9 mouse cellular contexts compared by ENCODE assay signal in genomic region chr7:105777316-105777715, GRCm38 (mm10). TPM values are rescaled to one million over a fixed set of nuclear protein-coding genes. Genes with fewer than 3 reads are reported as not detected.
DNase-seq lines count a peak whose midpoint lies in the region; ATAC-seq lines count a peak whose summit lies in the region.
"Had no signal": no experiment of that assay in that cellular context is flagged by ENCODE, and none has a peak within 500 bp of the region (broad histone marks: within the 10 kb centered on the region; RNA-seq: fewer than 3 reads in every experiment).

No protein-coding gene starts in this region.

- ATAC-seq in hindbrain, embryonic 16.5 days, result no peak
- no peak for ATAC-seq in embryonic facial prominence, embryonic 14.5 days (ENCODE audit: low read depth)
- no peak for ATAC-seq in limb, embryonic 13.5 days (ENCODE audit: low FRiP score, low read depth)

- no peak for DNase-seq in hindbrain, embryonic 10.5 days (ENCODE audit: low spot score)
- no peak for DNase-seq in embryonic facial prominence, embryonic 10.5 days (ENCODE audit: low spot score)
- DNase-seq in embryonic facial prominence, embryonic 14.5 days (ENCODE audit: low spot score), result no peak
- DNase-seq in gastrocnemius, postnatal 36 days, result no peak
- no peak for DNase-seq in layer of hippocampus, postnatal 14 days (ENCODE audit: low spot score in 2 of 2)
- DNase-seq: cerebellum, postnatal 14 days had no signal

- H3K4me3 ChIP-seq in hindbrain, embryonic 10.5 days, result no peak overlapping the region; the same call in 1 of the 2 replicates
- H3K4me3 ChIP-seq in hindbrain, embryonic 16.5 days (ENCODE audit: low read length), result no peak overlapping the region
- H3K4me3 ChIP-seq in embryonic facial prominence, embryonic 10.5 days, result peak overlapping the region; percentile 52
- H3K4me3 ChIP-seq in embryonic facial prominence, embryonic 14.5 days (ENCODE audit: low read depth, low read length), result peak overlapping the region; percentile 35
- peak overlapping the region; percentile 44 for H3K4me3 ChIP-seq in limb, embryonic 13.5 days

- no peak overlapping the region for H3K4me2 ChIP-seq in hindbrain, embryonic 16.5 days (ENCODE audit: low read length)
- H3K4me2 ChIP-seq in embryonic facial prominence, embryonic 14.5 days (ENCODE audit: low read depth, low read length), result peak overlapping the region; percentile 62
- H3K4me2 ChIP-seq in limb, embryonic 13.5 days (replicated peaks), result peak overlapping the region; percentile 77

- H3K27me3 ChIP-seq in hindbrain, embryonic 10.5 days (ENCODE audit: insufficient read depth, poor library complexity, severe bottlenecking), result no peaks in the 10 kb centered on the region
- no peaks in the 10 kb centered on the region for H3K27me3 ChIP-seq in hindbrain, embryonic 16.5 days (replicated peaks; ENCODE audit: control insufficient read depth, insufficient read depth, low read length)
- no peaks in the 10 kb centered on the region for H3K27me3 ChIP-seq in embryonic facial prominence, embryonic 10.5 days (replicated peaks; ENCODE audit: low read depth, poor library complexity, severe bottlenecking)
- no peaks in the 10 kb centered on the region for H3K27me3 ChIP-seq in embryonic facial prominence, embryonic 14.5 days (replicated peaks; ENCODE audit: control insufficient read depth, insufficient read depth, low read length)
- no peaks in the 10 kb centered on the region for H3K27me3 ChIP-seq in limb, embryonic 13.5 days

- peaks cover 35% of the 10 kb centered on the region for H3K4me1 ChIP-seq in hindbrain, embryonic 10.5 days (replicated peaks)
- H3K4me1 ChIP-seq in hindbrain, embryonic 16.5 days (ENCODE audit: control insufficient read depth, insufficient read depth, low read depth, low read length), result peaks cover 38% of the 10 kb centered on the region
- H3K4me1 ChIP-seq in embryonic facial prominence, embryonic 10.5 days, result peaks cover 41% of the 10 kb centered on the region
- H3K4me1 ChIP-seq in embryonic facial prominence, embryonic 14.5 days (ENCODE audit: control insufficient read depth, insufficient read depth, low read length), result peaks cover 30% of the 10 kb centered on the region
- H3K4me1 ChIP-seq in limb, embryonic 13.5 days, result peaks cover 69% of the 10 kb centered on the region

- H3K27ac ChIP-seq in hindbrain, embryonic 10.5 days, result peak overlapping the region; percentile 82; the same call in 1 of the 2 replicates
- no peak overlapping the region for H3K27ac ChIP-seq in hindbrain, embryonic 16.5 days (ENCODE audit: low read depth, low read length)
- H3K27ac ChIP-seq in embryonic facial prominence, embryonic 10.5 days (replicated peaks), result peak overlapping the region; percentile 91
- H3K27ac ChIP-seq in embryonic facial prominence, embryonic 14.5 days (replicated peaks; ENCODE audit: low read depth, low read length), result peak overlapping the region; percentile 95
- peak overlapping the region; percentile 98; the same call in 1 of the 2 replicates for H3K27ac ChIP-seq in limb, embryonic 13.5 days

- H3K36me3 ChIP-seq in hindbrain, embryonic 10.5 days, result peaks cover 75% of the 10 kb centered on the region
- H3K36me3 ChIP-seq in hindbrain, embryonic 16.5 days (ENCODE audit: control insufficient read depth, insufficient read depth, low read length), result peaks cover 34% of the 10 kb centered on the region
- H3K36me3 ChIP-seq in embryonic facial prominence, embryonic 10.5 days (replicated peaks), result peaks cover 85% of the 10 kb centered on the region
- peaks cover 38% of the 10 kb centered on the region for H3K36me3 ChIP-seq in embryonic facial prominence, embryonic 14.5 days (ENCODE audit: control insufficient read depth, insufficient read depth, low read length)
- H3K36me3 ChIP-seq in limb, embryonic 13.5 days, result peaks cover 66% of the 10 kb centered on the region

- intact Hi-C loops in gastrocnemius, postnatal 36 days (cut with DNase I), result no loop called here

- 88% methylated on average over 1 of the region's 1 CpGs for WGBS in hindbrain, embryonic 10.5 days
- 84% methylated on average over 1 of the region's 1 CpGs for WGBS in hindbrain, embryonic 16.5 days
- 80% methylated on average over 1 of the region's 1 CpGs for WGBS in embryonic facial prominence, embryonic 10.5 days
- 60% methylated on average over 1 of the region's 1 CpGs for WGBS in embryonic facial prominence, embryonic 14.5 days
- WGBS in limb, embryonic 13.5 days, result 79% methylated on average over 1 of the region's 1 CpGs

- no peak overlapping the region for H3K9ac ChIP-seq in hindbrain, embryonic 16.5 days (ENCODE audit: low read depth, low read length)
- H3K9ac ChIP-seq in embryonic facial prominence, embryonic 14.5 days (ENCODE audit: low read depth, low read length), result no peak overlapping the region; the same call in 1 of the 2 replicates
- H3K9ac ChIP-seq in limb, embryonic 13.5 days, result peak overlapping the region; percentile 66; the same call in 1 of the 2 replicates

- H3K9me3 ChIP-seq in hindbrain, embryonic 10.5 days, result no peaks in the 10 kb centered on the region
- H3K9me3 ChIP-seq in hindbrain, embryonic 16.5 days (ENCODE audit: control insufficient read depth, low read length), result no peaks in the 10 kb centered on the region
- H3K9me3 ChIP-seq in embryonic facial prominence, embryonic 10.5 days, result no peaks in the 10 kb centered on the region
- H3K9me3 ChIP-seq in embryonic facial prominence, embryonic 14.5 days (ENCODE audit: control insufficient read depth, low read length), result no peaks in the 10 kb centered on the region
- no peaks in the 10 kb centered on the region for H3K9me3 ChIP-seq in limb, embryonic 13.5 days

RNA-seq across cellular contexts. Expression of gene Dchs1, which starts 10.1 kb away (rescaled TPM):
- polyA plus RNA-seq in hindbrain, embryonic 10.5 days (2016; fragmentation: Nextera tagmentation; extraction: Ambion mirVana), result 9.3 and 13.4 TPM in 2 replicates
- polyA plus RNA-seq in hindbrain, embryonic 16.5 days (2015; fragmentation: Nextera tagmentation; extraction: Ambion mirVana), result 9.8 and 12.3 TPM in 2 replicates
- 13.7 and 14.8 TPM in 2 replicates for polyA plus RNA-seq in embryonic facial prominence, embryonic 10.5 days (2016; fragmentation: Nextera tagmentation; extraction: Ambion mirVana)
- polyA plus RNA-seq in embryonic facial prominence, embryonic 14.5 days (2014; fragmentation: Nextera tagmentation; extraction: Ambion mirVana), result 21.2 and 24.1 TPM in 2 replicates
- polyA plus RNA-seq in limb, embryonic 13.5 days (2015; fragmentation: Nextera tagmentation; extraction: Ambion mirVana), result 20.5 and 22.2 TPM in 2 replicates
- total RNA-seq in gastrocnemius, postnatal 36 days (2021), result 1 to 10 TPM; 3.1 to 4.0 TPM
- total RNA-seq in layer of hippocampus, postnatal 14 days (2021), result 10 to 100 TPM; 26.9 to 30.3 TPM
- total RNA-seq: granulocyte monocyte progenitor cell, adult 5-6 weeks had no signal

RNA-seq across cellular contexts. Expression of gene Tpp1, which starts 25.3 kb away (rescaled TPM):
- 57.8 and 59.2 TPM in 2 replicates for polyA plus RNA-seq in hindbrain, embryonic 10.5 days (2016; fragmentation: Nextera tagmentation; extraction: Ambion mirVana)
- polyA plus RNA-seq in hindbrain, embryonic 16.5 days (2015; fragmentation: Nextera tagmentation; extraction: Ambion mirVana), result 56.1 and 58.1 TPM in 2 replicates
- 45.0 and 49.2 TPM in 2 replicates for polyA plus RNA-seq in embryonic facial prominence, embryonic 10.5 days (2016; fragmentation: Nextera tagmentation; extraction: Ambion mirVana)
- 79.6 and 80.6 TPM in 2 replicates for polyA plus RNA-seq in embryonic facial prominence, embryonic 14.5 days (2014; fragmentation: Nextera tagmentation; extraction: Ambion mirVana)
- 42.5 and 50.8 TPM in 2 replicates for polyA plus RNA-seq in limb, embryonic 13.5 days (2015; fragmentation: Nextera tagmentation; extraction: Ambion mirVana)
- total RNA-seq in gastrocnemius, postnatal 36 days (2021), result 10 to 100 TPM; 37.0 to 40.7 TPM
- 10 to 100 TPM; 54.0 to 54.2 TPM for total RNA-seq in layer of hippocampus, postnatal 14 days (2021)

RNA-seq across cellular contexts. Expression of gene Taf10, which starts 33.2 kb away (rescaled TPM):
- polyA plus RNA-seq in hindbrain, embryonic 10.5 days (2016; fragmentation: Nextera tagmentation; extraction: Ambion mirVana), result 177 and 188 TPM in 2 replicates
- 87.5 and 91.0 TPM in 2 replicates for polyA plus RNA-seq in hindbrain, embryonic 16.5 days (2015; fragmentation: Nextera tagmentation; extraction: Ambion mirVana)
- 154 and 163 TPM in 2 replicates for polyA plus RNA-seq in embryonic facial prominence, embryonic 10.5 days (2016; fragmentation: Nextera tagmentation; extraction: Ambion mirVana)
- polyA plus RNA-seq in embryonic facial prominence, embryonic 14.5 days (2014; fragmentation: Nextera tagmentation; extraction: Ambion mirVana), result 163 and 166 TPM in 2 replicates
- polyA plus RNA-seq in limb, embryonic 13.5 days (2015; fragmentation: Nextera tagmentation; extraction: Ambion mirVana), result 118 and 133 TPM in 2 replicates
- total RNA-seq in gastrocnemius, postnatal 36 days (2021), result 10 to 100 TPM; 64.6 to 74.8 TPM
- total RNA-seq in layer of hippocampus, postnatal 14 days (2021), result 100 to 1,000 TPM; 137 to 150 TPM

RNA-seq across cellular contexts. Expression of gene Mrpl17, which starts 33.6 kb away (rescaled TPM):
- polyA plus RNA-seq in hindbrain, embryonic 10.5 days (2016; fragmentation: Nextera tagmentation; extraction: Ambion mirVana), result 298 and 325 TPM in 2 replicates
- polyA plus RNA-seq in hindbrain, embryonic 16.5 days (2015; fragmentation: Nextera tagmentation; extraction: Ambion mirVana), result 204 and 208 TPM in 2 replicates
- 329 and 340 TPM in 2 replicates for polyA plus RNA-seq in embryonic facial prominence, embryonic 10.5 days (2016; fragmentation: Nextera tagmentation; extraction: Ambion mirVana)
- 333 and 347 TPM in 2 replicates for polyA plus RNA-seq in embryonic facial prominence, embryonic 14.5 days (2014; fragmentation: Nextera tagmentation; extraction: Ambion mirVana)
- polyA plus RNA-seq in limb, embryonic 13.5 days (2015; fragmentation: Nextera tagmentation; extraction: Ambion mirVana), result 341 and 356 TPM in 2 replicates
- 100 to 1,000 TPM in 1 of 2 experiments, 10 to 100 TPM in 1; 93.2 to 109 TPM for total RNA-seq in gastrocnemius, postnatal 36 days (2021)
- total RNA-seq in layer of hippocampus, postnatal 14 days (2021), result 100 to 1,000 TPM; 121 to 126 TPM

RNA-seq across cellular contexts. Expression of gene Rrp8, which starts 40.1 kb away (rescaled TPM):
- 33.6 and 36.2 TPM in 2 replicates for polyA plus RNA-seq in hindbrain, embryonic 10.5 days (2016; fragmentation: Nextera tagmentation; extraction: Ambion mirVana)
- polyA plus RNA-seq in hindbrain, embryonic 16.5 days (2015; fragmentation: Nextera tagmentation; extraction: Ambion mirVana), result 26.3 and 26.4 TPM in 2 replicates
- polyA plus RNA-seq in embryonic facial prominence, embryonic 10.5 days (2016; fragmentation: Nextera tagmentation; extraction: Ambion mirVana), result 45.3 and 45.4 TPM in 2 replicates
- 30.9 and 31.2 TPM in 2 replicates for polyA plus RNA-seq in embryonic facial prominence, embryonic 14.5 days (2014; fragmentation: Nextera tagmentation; extraction: Ambion mirVana)
- polyA plus RNA-seq in limb, embryonic 13.5 days (2015; fragmentation: Nextera tagmentation; extraction: Ambion mirVana), result 44.0 and 44.3 TPM in 2 replicates
- total RNA-seq in gastrocnemius, postnatal 36 days (2021), result 10 to 100 TPM in 1 of 2 experiments, 1 to 10 TPM in 1; 9.9 to 13.3 TPM
- total RNA-seq in layer of hippocampus, postnatal 14 days (2021), result 10 to 100 TPM; 12.5 to 14.7 TPM

Comparison
In these comparisons a context has a peak if more than half of its experiments do, and no peak if none do; other contexts are left out.
1. H3K4me3 ChIP-seq: peak in embryonic facial prominence, embryonic 10.5 days (single experiment), embryonic facial prominence, embryonic 14.5 days (single experiment) and limb, embryonic 13.5 days (single experiment); none in hindbrain, embryonic 10.5 days (single experiment) and hindbrain, embryonic 16.5 days (single experiment).